Mouse (Mus musculus) kidney, embryonic 15.5 days (tissue): ENCODE measurements around the gene Homer3. TPM values are rescaled to one million over a fixed set of nuclear protein-coding genes. Genes with fewer than 3 reads are reported as not detected.

ENCODE experiments used
- ATAC-seq: fragments of 200-750 bp; cut with Nextera tagmentation; replicated peaks from 2 replicates; pipeline ENCODE4 v1.8.0; 2017; ENCODE audit warnings: moderate TSS enrichment; ENCODE audit not compliant: low FRiP score
- H3K27ac ChIP-seq: fragments of 300-500 bp; sonication (generic); 2 replicates; pipeline ENCODE4 v1.5.1; 2015; ENCODE audit warnings: mild to moderate bottlenecking, inconsistent platforms
- H3K27me3 ChIP-seq: fragments of 300-500 bp; sonication (generic); 2 replicates; pipeline ENCODE4 v1.6.1; 2015; ENCODE audit warnings: inconsistent platforms
- H3K36me3 ChIP-seq: fragments of 300-500 bp; sonication (generic); 2 replicates; pipeline ENCODE4 v1.6.1; 2015; ENCODE audit warnings: inconsistent platforms
- H3K4me1 ChIP-seq: fragments of 300-500 bp; sonication (generic); 2 replicates; pipeline ENCODE4 v1.6.1; 2015; ENCODE audit warnings: inconsistent platforms
- H3K4me2 ChIP-seq: fragments of 300-500 bp; sonication (generic); 2 replicates; pipeline ENCODE4 v1.6.1; 2015; ENCODE audit warnings: moderate library complexity, mild to moderate bottlenecking, inconsistent platforms
- H3K4me3 ChIP-seq: fragments of 300-500 bp; sonication (generic); replicated peaks from 2 replicates; pipeline ENCODE4 v1.5.1; 2015; ENCODE audit warnings: mild to moderate bottlenecking, inconsistent platforms
- H3K9ac ChIP-seq: fragments of 300-500 bp; sonication (generic); 2 replicates; pipeline ENCODE4 v1.6.1; 2015; ENCODE audit warnings: mild to moderate bottlenecking, inconsistent platforms
- H3K9me3 ChIP-seq: fragments of 300-500 bp; sonication (generic); replicated peaks from 2 replicates; pipeline ENCODE4 v1.6.1; 2016; ENCODE audit warnings: inconsistent platforms
- WGBS: fragments of 180-500 bp; shearing (Covaris S2); methylation state at CpG from one replicate; pipeline ENCODE4 v1.1.7; 2015; ENCODE audit warnings: mixed read lengths; 5-methylcytosine and 5-hydroxymethylcytosine counted together
- polyA plus RNA-seq: library from polyadenylated mRNA; unstranded; fragments of >200 nt; fragmentation: Nextera tagmentation; extraction: Ambion mirVana; gene quantifications from 2 replicates; pipeline ENCODE4 v1.2.1, GENCODE M21; 2015

The Homer3 gene
- polyA plus RNA-seq, 1 experiment from 2014 or later = 79.9 TPM

DNA sequence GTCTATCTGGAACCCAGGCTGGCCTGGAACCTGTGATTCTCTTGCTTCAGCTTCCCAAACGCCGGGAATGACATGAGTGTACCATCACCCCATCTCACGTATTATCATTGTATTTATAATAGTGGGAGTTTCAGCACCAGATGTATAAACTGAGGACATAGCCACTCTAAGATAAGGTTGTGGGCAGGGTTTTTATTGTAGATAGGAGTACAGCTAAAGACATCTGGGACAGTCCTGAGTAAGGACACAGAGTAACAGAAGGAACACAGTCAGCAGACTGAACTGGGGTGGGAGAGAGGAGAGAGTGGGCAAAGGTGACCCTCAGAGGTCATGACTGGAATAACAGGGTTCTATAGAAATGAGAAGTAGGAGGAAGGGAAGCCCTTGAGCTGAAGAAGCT, 15.0 kb upstream of the Homer3 start:
- Histone ChIP-seq H3K27ac (no peak overlapping the region), H3K36me3 (peaks cover 38% of the 10 kb centered on the region), H3K4me2 (no peak overlapping the region), H3K9me3 (no peaks in the 10 kb centered on the region), H3K4me3 (no peak overlapping the region), H3K27me3 (no peaks in the 10 kb centered on the region), H3K9ac (no peak overlapping the region), H3K4me1 (peaks cover 7% of the 10 kb centered on the region; the same call in 1 of the 2 replicates)
- 85% methylated on average over 3 of the region's 3 CpGs for WGBS
- ATAC-seq = no peak

DNA sequence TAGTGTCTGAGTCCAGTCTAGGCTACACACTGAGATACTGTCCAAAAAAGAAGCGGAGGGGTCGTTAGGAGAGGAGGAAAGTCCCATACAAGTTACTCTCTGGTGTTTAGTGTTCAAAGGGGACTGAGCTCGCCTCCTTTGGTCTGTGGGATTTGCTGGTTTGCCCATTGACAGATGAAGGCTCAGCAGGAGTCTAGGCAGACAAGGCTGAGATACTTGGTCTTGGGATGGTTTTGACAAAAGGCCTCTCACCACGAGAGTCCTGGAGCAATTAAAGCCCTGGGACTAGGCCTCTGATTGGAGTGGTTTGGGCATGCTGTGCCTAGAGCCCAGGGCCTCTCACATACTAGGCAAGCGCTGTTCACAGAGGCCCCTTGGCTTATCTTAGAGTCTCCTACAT, 14.3 kb upstream of the Homer3 start:
- no peaks in the 10 kb centered on the region for H3K27me3 ChIP-seq
- H3K9ac ChIP-seq = no peak overlapping the region
- peaks cover 12% of the 10 kb centered on the region; the same call in 1 of the 2 replicates for H3K4me1 ChIP-seq
- H3K4me2 ChIP-seq = no peak overlapping the region
- ATAC-seq = no peak
- H3K36me3 ChIP-seq = peaks cover 31% of the 10 kb centered on the region
- peak overlapping the region; percentile 48; the same call in 1 of the 2 replicates for H3K27ac ChIP-seq
- no peaks in the 10 kb centered on the region for H3K9me3 ChIP-seq
- 62% methylated on average over 5 of the region's 5 CpGs for WGBS
- no peak overlapping the region for H3K4me3 ChIP-seq

DNA sequence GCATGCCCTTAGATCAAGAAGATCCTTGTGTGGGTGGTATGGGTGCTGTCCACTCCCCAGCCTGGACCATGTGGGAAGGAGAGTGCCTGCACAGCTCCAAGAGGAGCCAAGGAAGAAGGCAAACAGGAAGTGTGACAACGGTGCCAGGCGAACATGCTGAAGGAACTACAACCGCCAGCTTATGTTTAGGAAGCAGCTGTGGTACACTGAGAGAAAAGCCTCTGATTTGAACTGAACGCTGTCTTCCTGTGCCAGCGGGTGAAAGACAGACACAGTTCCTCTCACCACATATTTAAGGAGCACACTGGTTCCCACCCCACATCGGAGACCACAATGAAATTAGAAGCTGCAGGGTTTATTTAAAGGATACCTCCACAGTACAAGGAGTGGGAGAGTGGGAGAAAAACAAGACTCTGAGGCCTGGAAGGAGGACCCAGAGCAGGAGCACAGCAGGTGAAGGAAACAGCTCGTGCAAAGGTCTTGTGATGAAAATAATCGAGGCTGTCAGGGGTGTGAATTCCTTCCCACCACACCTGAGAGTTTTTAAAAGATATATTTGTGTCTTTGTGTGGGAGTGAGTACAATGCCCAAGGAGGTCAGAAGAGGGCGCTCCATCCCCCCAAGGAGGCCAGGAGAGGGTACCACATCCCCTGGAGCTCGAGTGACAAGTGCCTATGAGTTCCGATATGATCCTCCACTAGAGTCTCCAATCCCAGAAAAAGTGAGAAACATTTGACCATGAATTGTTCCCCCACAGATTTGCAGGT, 13.6 kb upstream of the Homer3 start:
- peaks cover 25% of the 10 kb centered on the region for H3K36me3 ChIP-seq
- no peaks in the 10 kb centered on the region for H3K27me3 ChIP-seq
- H3K4me2 ChIP-seq = no peak overlapping the region
- no peak overlapping the region for H3K9ac ChIP-seq
- peaks cover 12% of the 10 kb centered on the region; the same call in 1 of the 2 replicates for H3K4me1 ChIP-seq
- no peak overlapping the region for H3K4me3 ChIP-seq
- peak overlapping the region; percentile 48; the same call in 1 of the 2 replicates for H3K27ac ChIP-seq
- H3K9me3 ChIP-seq = no peaks in the 10 kb centered on the region
- 52% methylated on average over 11 of the region's 11 CpGs for whole genome bisulfite sequencing
- no peak for ATAC-seq

DNA sequence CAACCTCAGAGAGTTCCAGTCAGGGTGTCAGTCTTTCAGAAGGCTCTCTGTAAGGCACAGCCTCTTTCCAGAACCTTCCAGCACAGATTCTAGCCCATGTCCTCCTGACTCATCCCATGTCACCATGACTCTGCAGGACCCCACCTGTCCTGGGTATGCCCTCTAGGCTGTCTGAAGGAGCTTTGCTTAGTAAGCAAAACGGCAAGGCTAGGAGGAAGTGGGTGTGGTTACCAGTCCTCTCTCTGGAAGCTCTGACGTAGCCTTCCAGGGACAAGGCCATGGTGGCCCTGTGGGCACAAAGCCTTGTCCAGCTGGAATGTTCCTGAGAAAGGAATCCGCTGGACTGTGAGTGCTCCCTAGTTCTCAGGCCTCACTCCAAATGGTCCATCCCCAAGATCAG, 9.7 kb upstream of the Homer3 start:
- no peak overlapping the region for H3K27ac ChIP-seq
- peaks cover 17% of the 10 kb centered on the region; the same call in 1 of the 2 replicates for H3K4me1 ChIP-seq
- no peak overlapping the region for H3K4me3 ChIP-seq
- no peak overlapping the region for H3K9ac ChIP-seq
- ATAC-seq = peak; percentile 41; the same call in 1 of the 2 replicates
- H3K4me2 ChIP-seq = no peak overlapping the region
- WGBS = 45% methylated on average over 3 of the region's 3 CpGs
- no peaks in the 10 kb centered on the region for H3K9me3 ChIP-seq
- no peaks in the 10 kb centered on the region for H3K27me3 ChIP-seq
- H3K36me3 ChIP-seq = no peaks in the 10 kb centered on the region

DNA sequence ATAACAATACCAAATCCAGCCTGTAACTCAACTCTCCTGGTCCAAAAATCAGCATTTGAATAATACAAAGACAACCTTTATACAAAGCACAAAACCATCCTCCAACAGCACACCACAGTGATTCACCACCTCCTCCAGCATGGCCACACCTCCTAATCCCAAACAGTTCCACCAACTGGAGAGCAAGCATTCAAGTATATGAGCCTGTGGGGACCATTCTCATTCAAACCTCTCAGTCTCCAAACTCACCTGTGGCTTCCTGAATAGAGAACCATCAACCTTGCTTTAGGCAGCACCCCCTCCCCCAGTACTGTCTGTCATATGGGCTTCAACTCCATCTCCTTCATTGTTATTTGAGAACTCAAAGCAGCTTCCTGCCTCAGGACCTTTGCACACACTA, 8.3 kb upstream of the Homer3 start:
- H3K4me1 ChIP-seq = peaks cover 22% of the 10 kb centered on the region; the same call in 1 of the 2 replicates
- no peak overlapping the region for H3K27ac ChIP-seq
- H3K36me3 ChIP-seq = no peaks in the 10 kb centered on the region
- no peak for ATAC-seq
- no peak overlapping the region for H3K9ac ChIP-seq
- no peaks in the 10 kb centered on the region for H3K9me3 ChIP-seq
- no peak overlapping the region for H3K4me3 ChIP-seq
- no peaks in the 10 kb centered on the region for H3K27me3 ChIP-seq
- H3K4me2 ChIP-seq = no peak overlapping the region

DNA sequence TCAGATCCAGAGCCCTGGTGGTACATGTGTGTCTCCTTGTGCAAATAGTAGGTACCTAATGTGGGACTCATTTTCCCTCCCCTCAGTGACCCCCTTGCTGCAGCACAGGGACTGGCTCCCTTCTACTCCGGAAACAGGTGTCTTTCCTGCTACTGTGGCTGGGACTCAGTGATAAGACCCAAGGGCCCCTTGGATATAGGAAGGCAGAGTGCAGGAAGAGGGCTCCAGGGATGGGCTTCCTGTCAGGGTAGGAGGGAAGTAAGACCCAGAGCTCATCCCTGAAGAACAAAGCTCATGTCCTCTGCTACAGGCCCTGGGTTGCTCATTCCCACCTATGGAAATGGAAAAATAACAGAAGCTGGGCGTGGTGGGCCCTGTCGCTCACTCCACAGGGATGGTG, 6.2 kb upstream of the Homer3 start:
- Histone ChIP-seq H3K27me3 (no peaks in the 10 kb centered on the region), H3K4me3 (no peak overlapping the region), H3K27ac (peak overlapping the region; percentile 75), H3K4me2 (no peak overlapping the region), H3K9me3 (no peaks in the 10 kb centered on the region), H3K4me1 (peaks cover 34% of the 10 kb centered on the region), H3K9ac (no peak overlapping the region), H3K36me3 (no peaks in the 10 kb centered on the region)
- 0 out of 2 replicates have a peak, but pooled peaks have one; percentile 23 for ATAC-seq
- WGBS = 85% methylated on average over 3 of the region's 3 CpGs

DNA sequence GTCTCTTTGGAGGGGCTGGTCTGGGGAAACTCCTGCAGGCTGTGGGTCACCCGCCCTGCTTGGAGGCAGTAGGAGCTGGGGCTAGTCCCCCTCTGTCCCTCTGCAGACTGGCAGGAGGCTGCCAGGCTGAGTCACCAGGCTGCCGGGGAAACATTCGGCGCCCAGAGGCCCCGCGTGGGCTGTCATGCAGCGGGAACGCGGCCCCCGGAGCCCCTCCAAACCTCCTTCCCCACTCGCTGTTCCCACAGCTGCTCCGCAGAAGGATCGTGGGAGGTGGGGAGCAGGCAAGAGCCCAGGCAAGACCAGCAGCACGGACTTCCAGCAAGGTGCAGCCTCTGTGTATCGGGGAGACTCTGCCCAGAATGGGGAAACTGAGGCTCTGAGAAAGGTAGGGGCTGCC, 4.5 kb upstream of the Homer3 start:
- no peak overlapping the region for H3K27ac ChIP-seq
- H3K4me1 ChIP-seq = peaks cover 34% of the 10 kb centered on the region
- H3K9ac ChIP-seq = no peak overlapping the region
- H3K4me3 ChIP-seq = no peak overlapping the region
- H3K36me3 ChIP-seq = no peaks in the 10 kb centered on the region
- ATAC-seq = no peak
- H3K27me3 ChIP-seq = no peaks in the 10 kb centered on the region
- H3K4me2 ChIP-seq = no peak overlapping the region
- 58% methylated on average over 15 of the region's 15 CpGs for WGBS
- no peaks in the 10 kb centered on the region for H3K9me3 ChIP-seq

DNA sequence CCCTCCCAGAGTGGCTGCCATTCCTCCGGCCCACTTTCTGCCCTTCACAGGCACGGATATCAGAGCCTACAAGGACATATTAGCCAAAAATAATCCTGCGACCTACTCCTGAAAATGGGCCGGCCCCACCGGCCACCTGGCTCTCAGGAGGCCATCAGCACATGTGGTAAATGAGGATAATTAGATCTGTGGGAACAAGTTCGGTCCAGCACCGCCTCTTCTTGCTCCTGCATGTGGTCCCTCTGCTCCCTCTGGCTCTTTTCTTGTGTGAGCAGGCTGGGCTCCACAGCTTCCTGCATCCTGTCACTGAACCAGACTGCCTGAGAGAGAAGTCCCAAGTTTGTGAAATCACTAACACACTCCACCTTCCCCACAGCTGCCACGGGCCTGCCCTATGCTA, 3.4 kb upstream of the Homer3 start:
- peaks cover 42% of the 10 kb centered on the region for H3K4me1 ChIP-seq
- H3K9ac ChIP-seq = no peak overlapping the region
- H3K36me3 ChIP-seq = no peaks in the 10 kb centered on the region
- peak overlapping the region; percentile 52; the same call in 1 of the 2 replicates for H3K27ac ChIP-seq
- ATAC-seq = no peak
- H3K9me3 ChIP-seq = no peaks in the 10 kb centered on the region
- no peak overlapping the region for H3K4me2 ChIP-seq
- no peaks in the 10 kb centered on the region for H3K27me3 ChIP-seq
- WGBS = 60% methylated on average over 8 of the region's 8 CpGs
- H3K4me3 ChIP-seq = no peak overlapping the region

DNA sequence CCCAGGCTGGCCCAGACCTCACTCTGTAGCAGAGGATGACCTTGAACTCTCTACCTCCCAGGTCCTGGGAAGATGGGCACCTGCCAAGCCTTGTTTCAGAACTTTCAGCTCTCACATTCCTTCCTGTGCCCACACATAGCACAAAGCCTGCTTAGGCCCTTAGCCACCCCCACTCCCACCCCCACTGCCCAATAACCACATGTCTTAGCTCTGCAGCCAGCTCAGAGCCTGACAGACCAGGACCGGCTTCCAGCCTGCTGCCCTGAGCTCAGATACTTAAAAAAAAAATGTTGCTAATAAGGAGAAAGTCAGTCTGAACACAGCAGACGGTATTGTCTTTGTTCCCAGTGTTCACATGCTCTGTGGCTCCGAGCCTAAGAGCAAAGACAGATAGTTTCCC, 1.6 kb upstream of the Homer3 start:
- peaks cover 50% of the 10 kb centered on the region for H3K4me1 ChIP-seq
- no peak overlapping the region for H3K9ac ChIP-seq
- 49% methylated on average over 3 of the region's 3 CpGs for WGBS
- no peak overlapping the region for H3K4me2 ChIP-seq
- peaks cover 14% of the 10 kb centered on the region for H3K36me3 ChIP-seq
- no peak for ATAC-seq
- H3K4me3 ChIP-seq = no peak overlapping the region
- H3K9me3 ChIP-seq = no peaks in the 10 kb centered on the region
- H3K27ac ChIP-seq = peak overlapping the region; percentile 90
- H3K27me3 ChIP-seq = no peaks in the 10 kb centered on the region

DNA sequence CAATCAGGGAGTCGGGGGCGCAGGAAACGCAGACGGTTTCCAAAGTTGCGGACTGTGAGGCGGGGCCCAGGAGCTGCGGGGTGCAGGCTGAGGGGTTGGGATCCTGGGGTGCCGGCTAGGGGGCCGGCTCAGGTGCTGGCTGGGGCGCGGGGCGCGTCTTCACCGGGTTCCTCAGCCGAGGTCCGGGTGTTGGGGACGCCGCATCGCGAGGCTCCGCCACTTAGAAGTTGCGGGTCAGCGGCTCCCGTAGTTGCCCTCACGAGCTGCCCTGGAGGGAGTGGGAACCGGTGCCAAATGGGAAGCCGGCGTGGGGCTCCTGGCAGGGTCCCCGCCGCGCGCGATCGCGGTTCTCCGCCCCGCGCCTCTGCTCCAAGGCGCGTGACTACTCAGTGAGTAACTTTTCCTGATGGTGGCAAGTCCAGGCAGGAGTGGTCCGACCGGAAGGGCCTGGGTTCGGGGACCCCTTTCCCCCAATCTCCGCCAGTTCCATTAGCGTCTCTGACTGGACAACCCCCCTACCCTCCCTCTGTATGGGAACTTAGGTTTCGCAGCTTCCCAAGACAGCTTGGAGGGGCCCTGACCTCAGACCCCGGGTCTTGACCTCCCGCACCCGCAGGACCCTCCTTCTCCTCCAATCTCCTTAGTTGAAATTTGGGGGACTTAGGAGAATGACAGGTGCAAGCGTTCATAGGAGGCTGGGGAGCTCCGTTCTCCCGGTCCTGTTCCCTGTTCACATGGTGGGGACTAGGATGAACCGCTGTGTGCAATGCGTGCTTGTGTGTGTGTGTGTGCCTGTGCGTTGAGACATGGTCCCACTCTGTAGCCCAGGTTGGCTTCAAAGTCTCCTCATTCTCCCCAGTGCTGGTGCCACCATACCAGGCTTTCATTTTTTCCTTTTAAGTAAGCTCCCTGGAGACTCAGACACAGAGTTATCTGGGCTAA, 780 bp downstream of the Homer3 start:
- Histone ChIP-seq H3K9me3 (no peaks in the 10 kb centered on the region), H3K36me3 (peaks cover 38% of the 10 kb centered on the region), H3K9ac (peak overlapping the region; percentile 98), H3K4me3 (peak overlapping the region; percentile 88), H3K27ac (peak overlapping the region; percentile 90), H3K4me2 (peak overlapping the region; percentile 79), H3K4me1 (peaks cover 41% of the 10 kb centered on the region), H3K27me3 (no peaks in the 10 kb centered on the region)
- under 1% methylated on average over 48 of the region's 55 CpGs for WGBS
- ATAC-seq = peak; percentile 47

DNA sequence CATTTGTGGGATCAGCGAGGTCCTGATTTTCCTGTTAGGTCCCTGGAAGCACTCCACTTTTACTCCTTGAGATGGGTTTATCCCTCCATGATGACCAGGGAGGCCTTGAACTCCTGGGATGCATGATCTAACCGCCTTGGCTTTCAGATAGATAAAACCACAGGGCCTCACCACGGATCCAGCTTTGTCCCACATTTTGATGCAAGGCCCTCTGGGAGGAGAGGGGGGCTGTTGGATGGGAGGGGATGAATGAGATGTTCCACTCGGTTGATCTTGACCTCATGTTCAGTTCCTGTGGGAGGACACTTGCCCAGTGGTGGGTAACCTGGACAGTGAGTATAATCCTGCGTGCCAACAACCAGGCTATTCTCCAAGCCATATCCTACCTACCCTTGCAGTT, 1.8 kb downstream of the Homer3 start:
- H3K36me3 ChIP-seq = peaks cover 49% of the 10 kb centered on the region
- H3K4me2 ChIP-seq = peak overlapping the region; percentile 79
- H3K4me1 ChIP-seq = peaks cover 40% of the 10 kb centered on the region
- ATAC-seq = no peak
- peak overlapping the region; percentile 54; the same call in 1 of the 2 replicates for H3K27ac ChIP-seq
- H3K4me3 ChIP-seq = peak overlapping the region; percentile 88
- H3K27me3 ChIP-seq = no peaks in the 10 kb centered on the region
- H3K9ac ChIP-seq = no peak overlapping the region
- H3K9me3 ChIP-seq = no peaks in the 10 kb centered on the region
- 50% methylated on average over 5 of the region's 5 CpGs for WGBS

DNA sequence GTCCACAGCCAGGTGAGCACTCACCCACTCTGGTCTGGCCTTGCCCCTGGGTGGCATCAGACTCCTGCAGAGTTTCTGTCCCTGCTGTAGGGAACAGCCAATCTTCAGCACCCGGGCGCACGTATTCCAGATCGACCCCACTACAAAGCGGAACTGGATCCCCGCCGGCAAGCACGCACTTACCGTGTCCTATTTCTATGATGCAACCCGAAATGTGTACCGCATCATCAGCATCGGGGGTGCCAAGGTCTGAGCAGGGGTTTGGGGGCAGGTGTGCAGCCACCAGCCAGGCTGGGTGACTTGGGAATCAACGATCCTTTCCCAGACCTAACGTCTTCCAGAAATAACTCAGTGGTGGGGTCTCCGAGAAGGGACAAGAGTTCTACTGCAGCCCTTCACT, 2.7 kb downstream of the Homer3 start:
- no peaks in the 10 kb centered on the region for H3K27me3 ChIP-seq
- H3K4me3 ChIP-seq = no peak overlapping the region
- H3K9ac ChIP-seq = 0 out of 2 replicates have a peak overlapping the region, but pooled peaks have one; percentile 12
- no peak for ATAC-seq
- no peak overlapping the region for H3K4me2 ChIP-seq
- WGBS = 98% methylated on average over 15 of the region's 15 CpGs
- peaks cover 40% of the 10 kb centered on the region for H3K4me1 ChIP-seq
- peaks cover 57% of the 10 kb centered on the region for H3K36me3 ChIP-seq
- no peaks in the 10 kb centered on the region for H3K9me3 ChIP-seq
- H3K27ac ChIP-seq = no peak overlapping the region
